Mouse (Mus musculus): ENCODE data around the gene Dusp11. TPM values are rescaled to one million over a fixed set of nuclear protein-coding genes. Genes with fewer than 3 reads are reported as not detected.
A peak's percentile ranks its signal among the peaks of the same experiment; 100 is the strongest.
"Not testable (repeated sequence)": the region's sequence is repeated elsewhere in the genome, so short reads cannot be mapped to it uniquely, and the experiment has no call there.

The Dusp11 gene
- polyA plus RNA-seq, 1 experiment from 2014 or later: 51.1 TPM

DNA sequence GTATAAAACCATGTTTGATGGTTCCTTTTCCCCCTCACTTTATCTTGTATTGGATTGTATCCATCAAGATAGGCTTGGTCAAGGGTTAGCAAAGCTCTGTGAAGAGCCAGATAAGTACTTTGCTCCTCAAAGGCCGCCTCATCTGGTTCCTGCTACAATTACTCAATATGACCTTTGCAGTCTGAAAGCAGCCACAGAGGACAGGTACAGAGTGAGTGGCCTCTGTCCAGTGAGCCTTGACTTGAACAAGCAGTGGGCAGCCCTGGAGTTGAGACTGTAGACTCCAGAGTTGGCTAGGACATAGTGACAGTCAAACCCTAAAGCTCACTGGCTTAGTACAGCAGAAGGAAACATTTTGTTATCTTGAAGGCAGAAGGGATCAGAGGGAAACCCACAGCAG is 32.2 kb downstream of the Dusp11 start:
- ATAC-seq (ENCODE audit: low FRiP score, low read depth): no peak
- no peak overlapping the region for H3K4me3 ChIP-seq

GRCm38 (mm10) chr6:85927476-85928464 is 33.7 kb downstream of the Dusp11 start:
- ATAC-seq (ENCODE audit: low FRiP score, low read depth): no peak
- no peak overlapping the region for H3K9ac ChIP-seq
- H3K4me3 ChIP-seq: no peak overlapping the region
- H3K4me1 ChIP-seq: no peaks in the 10 kb centered on the region
- H3K36me3 ChIP-seq: peaks cover 76% of the 10 kb centered on the region
- no peaks in the 10 kb centered on the region for H3K9me3 ChIP-seq
- H3K4me2 ChIP-seq (replicated peaks): no peak overlapping the region
- H3K27ac ChIP-seq: no peak overlapping the region
- no peaks in the 10 kb centered on the region for H3K27me3 ChIP-seq
- whole genome bisulfite sequencing: 93% methylated on average over 9 of the region's 9 CpGs

More for the DNA sequence above, 32.2 kb downstream of the Dusp11 start:
- H3K4me2 ChIP-seq (replicated peaks): no peak overlapping the region
- no peak overlapping the region for H3K27ac ChIP-seq
- WGBS: 76% methylated on average over 1 of the region's 1 CpGs
- H3K36me3 ChIP-seq: peaks cover 69% of the 10 kb centered on the region
- no peaks in the 10 kb centered on the region for H3K27me3 ChIP-seq
- H3K9ac ChIP-seq: no peak overlapping the region
- H3K9me3 ChIP-seq: no peaks in the 10 kb centered on the region
- no peaks in the 10 kb centered on the region for H3K4me1 ChIP-seq

DNA sequence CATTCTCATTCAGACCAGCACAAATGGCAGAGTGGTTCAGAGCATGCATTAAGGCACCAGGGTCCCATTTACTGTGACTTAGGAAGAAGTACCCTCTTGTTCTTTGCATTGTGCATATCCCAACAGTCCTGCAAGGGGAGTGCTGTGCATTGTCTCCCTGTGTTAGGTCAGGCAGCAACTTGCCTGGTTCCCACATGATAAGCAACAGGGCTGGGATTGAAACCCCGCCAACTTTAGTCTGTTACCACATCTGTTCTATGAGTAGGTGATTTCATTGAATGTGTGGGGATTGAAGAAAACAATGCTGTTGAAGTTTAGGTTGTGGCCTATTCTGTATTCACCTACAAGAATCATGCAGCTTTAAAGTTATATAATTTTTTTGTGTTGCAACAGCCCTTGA is 34.8 kb downstream of the Dusp11 start:
- Histone ChIP-seq H3K4me1 (no peaks in the 10 kb centered on the region), H3K27ac (no peak overlapping the region), H3K36me3 (peaks cover 85% of the 10 kb centered on the region), H3K27me3 (no peaks in the 10 kb centered on the region), H3K4me2 (replicated peaks) (no peak overlapping the region), H3K9ac (no peak overlapping the region), H3K4me3 (no peak overlapping the region), H3K9me3 (no peaks in the 10 kb centered on the region)
- ATAC-seq (ENCODE audit: low FRiP score, low read depth): no peak
- WGBS: 97% methylated on average over 1 of the region's 1 CpGs

- Histone ChIP-seq H3K4me1 (no peaks in the 10 kb centered on the region), H3K27ac (no peak overlapping the region), H3K4me2 (replicated peaks) (no peak overlapping the region), H3K27me3 (no peaks in the 10 kb centered on the region), H3K36me3 (peaks cover 69% of the 10 kb centered on the region), H3K4me3 (no peak overlapping the region), H3K9ac (no peak overlapping the region), H3K9me3 (no peaks in the 10 kb centered on the region)
- no peak for ATAC-seq (ENCODE audit: low FRiP score, low read depth)
- WGBS: 94% methylated on average over 1 of the region's 1 CpGs
These were observed 37.8 kb downstream of the Dusp11 start for GRCm38 (mm10) chr6:85923643-85924042.

DNA sequence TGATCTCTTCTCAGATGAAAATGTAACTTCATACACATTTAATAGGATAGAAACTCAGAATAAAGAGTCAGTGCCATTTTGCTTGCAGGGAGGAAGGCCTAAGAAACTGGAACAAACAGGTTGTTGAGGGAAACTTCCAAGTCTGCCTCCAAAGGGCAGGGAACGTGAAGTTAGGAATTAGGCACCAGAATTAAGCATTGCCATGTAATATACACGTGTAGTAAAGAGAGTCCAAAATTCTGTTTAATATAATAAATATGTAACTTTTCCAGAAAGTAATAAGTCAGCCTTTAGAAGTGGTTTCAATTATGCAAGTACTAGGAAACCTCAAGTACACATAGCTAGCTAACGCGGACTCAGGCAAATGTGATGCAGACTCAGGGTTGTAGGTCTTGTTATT is 42.1 kb downstream of the Dusp11 start:
- no peak for ATAC-seq (ENCODE audit: low FRiP score, low read depth)
- Histone ChIP-seq H3K9me3 (no peaks in the 10 kb centered on the region), H3K4me2 (replicated peaks) (no peak overlapping the region), H3K27ac (no peak overlapping the region), H3K27me3 (no peaks in the 10 kb centered on the region), H3K36me3 (peaks cover 29% of the 10 kb centered on the region), H3K4me1 (peaks cover 13% of the 10 kb centered on the region), H3K9ac (no peak overlapping the region), H3K4me3 (no peak overlapping the region)
- WGBS: 79% methylated on average over 4 of the region's 4 CpGs

DNA sequence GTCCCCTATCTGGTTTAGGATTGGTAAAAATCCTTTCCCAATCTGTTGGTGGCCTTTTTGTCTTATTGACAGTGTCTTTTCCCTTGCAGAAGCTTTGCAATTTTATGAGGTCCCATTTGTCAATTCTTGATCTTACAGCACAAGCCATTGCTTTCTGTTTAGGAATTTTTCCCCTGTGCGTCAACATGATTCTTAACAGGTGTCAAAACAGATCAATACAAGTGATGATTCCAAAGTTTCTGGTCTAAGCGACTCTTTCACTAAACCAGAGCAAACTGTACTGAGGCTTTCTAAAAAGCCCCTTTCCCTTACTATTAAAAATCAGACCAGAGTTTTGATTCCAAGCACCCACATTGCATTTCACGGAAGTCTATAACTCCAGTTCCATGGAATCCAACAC is 43.1 kb downstream of the Dusp11 start:
- H3K27ac ChIP-seq; H3K9ac ChIP-seq; H3K27me3 ChIP-seq; H3K4me3 ChIP-seq; H3K9me3 ChIP-seq; ATAC-seq (ENCODE audit: low FRiP score, low read depth); H3K4me2 ChIP-seq (replicated peaks): not testable (repeated sequence)
- peaks cover 22% of the 10 kb centered on the region for H3K36me3 ChIP-seq
- 94% methylated on average over 3 of the region's 3 CpGs for WGBS
- peaks cover 13% of the 10 kb centered on the region for H3K4me1 ChIP-seq

DNA sequence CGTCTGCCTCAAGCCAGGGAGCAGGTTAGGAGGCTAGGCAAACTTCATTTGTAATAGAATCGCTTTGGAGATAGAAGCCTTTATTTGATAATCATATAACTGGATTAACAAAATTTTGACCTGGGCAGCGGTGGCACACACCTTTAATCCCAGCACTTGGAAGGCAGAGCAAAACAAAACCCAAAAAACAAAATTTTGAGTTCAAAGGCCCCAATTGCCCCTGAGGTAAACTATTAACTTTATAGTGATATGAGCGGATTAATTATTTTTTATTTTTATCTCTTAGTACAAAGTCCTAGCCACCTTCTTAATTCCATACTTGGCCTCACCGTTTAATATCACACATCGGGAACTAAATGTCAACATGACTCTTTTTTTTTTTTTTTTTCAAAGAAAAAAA is 44.9 kb downstream of the Dusp11 start:
- Histone ChIP-seq H3K4me2 (replicated peaks) (peak overlapping the region; percentile 83), H3K9ac (peak overlapping the region; percentile 83), H3K27me3 (no peaks in the 10 kb centered on the region), H3K9me3 (no peaks in the 10 kb centered on the region), H3K4me3 (peak overlapping the region; percentile 60), H3K36me3 (peaks cover 7% of the 10 kb centered on the region), H3K4me1 (peaks cover 13% of the 10 kb centered on the region), H3K27ac (no peak overlapping the region)
- ATAC-seq (ENCODE audit: low FRiP score, low read depth): no peak
- WGBS: 83% methylated on average over 6 of the region's 6 CpGs

GRCm38 (mm10) chr6:85915539-85916513 is 45.6 kb downstream of the Dusp11 start, which contains the start of gene Nat8f1:
Gene Nat8f1 (minus strand): TSS chr6:85915687.
- Histone ChIP-seq H3K27ac (peak within 1 kb of the TSS; percentile 85), H3K9ac (peak within 1 kb of the TSS; percentile 83), H3K4me1 (peaks cover 13% of the 10 kb centered on the region), H3K4me3 (peak within 1 kb of the TSS; percentile 60), H3K4me2 (replicated peaks) (peak within 1 kb of the TSS; percentile 83)
- under 1% methylated on average over 61 of the region's 61 CpGs for WGBS
- peak; percentile 96 for ATAC-seq (ENCODE audit: low FRiP score, low read depth)
- not testable (repeated sequence) for H3K36me3 ChIP-seq, H3K27me3 ChIP-seq, H3K9me3 ChIP-seq

GRCm38 (mm10) chr6:85915141-85915538 is 46.3 kb downstream of the Dusp11 start:
- no peaks in the 10 kb centered on the region for H3K27me3 ChIP-seq
- ATAC-seq (ENCODE audit: low FRiP score, low read depth): 0 out of 2 replicates have a peak, but pooled peaks have one; percentile 13

GRCm38 (mm10) chr6:85911587-85911986 is 49.9 kb downstream of the Dusp11 start, which contains the start of gene Tprkb:
Gene Tprkb (plus strand): TSS chr6:85911865.
- H3K9ac ChIP-seq: no peak within 1 kb of the TSS
- H3K4me3 ChIP-seq: no peak within 1 kb of the TSS
- WGBS: 79% methylated on average over 3 of the region's 3 CpGs
- H3K4me2 ChIP-seq (replicated peaks): no peak within 1 kb of the TSS
- H3K36me3 ChIP-seq: no peaks in the 10 kb centered on the region
- no peaks in the 10 kb centered on the region for H3K27me3 ChIP-seq
- H3K4me1 ChIP-seq: peaks cover 12% of the 10 kb centered on the region
- no peak within 1 kb of the TSS for H3K27ac ChIP-seq
- no peaks in the 10 kb centered on the region for H3K9me3 ChIP-seq
- no peak for ATAC-seq (ENCODE audit: low FRiP score, low read depth)

More at GRCm38 (mm10) chr6:85915141-85915538, 46.3 kb downstream of the Dusp11 start:
- Histone ChIP-seq H3K9me3 (no peaks in the 10 kb centered on the region), H3K4me3 (peak overlapping the region; percentile 60), H3K36me3 (no peaks in the 10 kb centered on the region), H3K4me1 (peaks cover 13% of the 10 kb centered on the region), H3K27ac (peak overlapping the region; percentile 85), H3K4me2 (replicated peaks) (peak overlapping the region; percentile 83), H3K9ac (peak overlapping the region; percentile 83)
- WGBS: 3% methylated on average over 11 of the region's 11 CpGs

GRCm38 (mm10) chr6:85909704-85910103 is 51.8 kb downstream of the Dusp11 start:
- 97% methylated on average over 1 of the region's 1 CpGs for WGBS
- Histone ChIP-seq H3K4me2 (replicated peaks) (no peak overlapping the region), H3K4me3 (no peak overlapping the region), H3K27me3 (no peaks in the 10 kb centered on the region), H3K36me3 (no peaks in the 10 kb centered on the region), H3K9ac (no peak overlapping the region), H3K27ac (no peak overlapping the region), H3K9me3 (no peaks in the 10 kb centered on the region), H3K4me1 (peaks cover 3% of the 10 kb centered on the region)
- ATAC-seq (ENCODE audit: low FRiP score, low read depth): no peak

- Histone ChIP-seq H3K9me3 (no peaks in the 10 kb centered on the region), H3K4me2 (replicated peaks) (no peak overlapping the region), H3K4me3 (no peak overlapping the region), H3K36me3 (no peaks in the 10 kb centered on the region), H3K27me3 (no peaks in the 10 kb centered on the region), H3K4me1 (no peaks in the 10 kb centered on the region), H3K27ac (no peak overlapping the region), H3K9ac (no peak overlapping the region)
- 62% methylated on average over 3 of the region's 3 CpGs for WGBS
- no peak for ATAC-seq (ENCODE audit: low FRiP score, low read depth)
These were observed 53.1 kb downstream of the Dusp11 start for GRCm38 (mm10) chr6:85908341-85908740.
